Mouse (Mus musculus) ZHBTc4 (cell line): ENCODE data around the gene Parva.
A peak's percentile ranks its signal among the peaks of the same experiment; 100 is the strongest.

Source experiments
- DNase-seq: peaks from one replicate; pipeline ENCODE4 v3.0.0-alpha.2; 2011; ENCODE audit warnings: low read depth, low spot score

Gene Parva

DNA sequence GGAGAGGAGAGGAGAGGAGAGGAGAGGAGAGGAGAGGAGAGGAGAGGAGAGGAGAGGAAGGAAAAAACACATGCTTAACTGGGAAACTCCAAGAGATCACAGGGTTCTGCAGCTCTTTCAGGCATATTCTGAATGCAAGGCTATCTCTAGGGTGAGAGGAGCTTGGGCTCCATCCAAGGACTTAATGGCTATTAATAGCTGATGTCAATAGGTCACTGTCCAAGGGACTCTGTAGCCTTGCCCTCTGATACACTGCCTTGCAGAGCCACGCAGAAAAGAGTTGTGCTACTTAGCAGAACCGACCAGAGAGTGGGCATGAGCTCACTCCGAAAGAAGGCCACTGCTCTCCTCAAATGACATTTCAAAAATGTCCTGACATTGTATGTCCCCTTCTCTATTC lies 172.9 kb downstream of the Parva start:
- no peak for DNase-seq

DNA sequence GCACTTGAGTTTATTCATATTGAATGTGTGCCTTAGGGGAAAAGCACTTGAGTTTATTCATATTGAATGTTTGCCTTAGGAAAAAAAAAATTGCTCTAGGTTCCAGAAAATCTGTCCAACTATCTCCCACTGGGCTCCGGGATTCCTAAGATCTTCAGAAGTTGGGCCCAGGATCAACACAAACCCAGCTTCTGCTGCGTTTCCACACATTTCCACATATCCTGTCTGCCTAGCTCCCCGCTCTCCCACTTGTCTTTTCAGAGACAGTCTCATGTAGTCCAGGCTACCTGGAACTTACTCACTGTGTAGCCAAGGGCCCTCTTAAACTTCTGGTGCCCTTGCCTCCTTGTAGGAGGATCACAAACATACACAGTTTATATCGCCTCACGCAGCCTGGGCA lies 175.7 kb downstream of the Parva start:
- DNase-seq = no peak

DNA sequence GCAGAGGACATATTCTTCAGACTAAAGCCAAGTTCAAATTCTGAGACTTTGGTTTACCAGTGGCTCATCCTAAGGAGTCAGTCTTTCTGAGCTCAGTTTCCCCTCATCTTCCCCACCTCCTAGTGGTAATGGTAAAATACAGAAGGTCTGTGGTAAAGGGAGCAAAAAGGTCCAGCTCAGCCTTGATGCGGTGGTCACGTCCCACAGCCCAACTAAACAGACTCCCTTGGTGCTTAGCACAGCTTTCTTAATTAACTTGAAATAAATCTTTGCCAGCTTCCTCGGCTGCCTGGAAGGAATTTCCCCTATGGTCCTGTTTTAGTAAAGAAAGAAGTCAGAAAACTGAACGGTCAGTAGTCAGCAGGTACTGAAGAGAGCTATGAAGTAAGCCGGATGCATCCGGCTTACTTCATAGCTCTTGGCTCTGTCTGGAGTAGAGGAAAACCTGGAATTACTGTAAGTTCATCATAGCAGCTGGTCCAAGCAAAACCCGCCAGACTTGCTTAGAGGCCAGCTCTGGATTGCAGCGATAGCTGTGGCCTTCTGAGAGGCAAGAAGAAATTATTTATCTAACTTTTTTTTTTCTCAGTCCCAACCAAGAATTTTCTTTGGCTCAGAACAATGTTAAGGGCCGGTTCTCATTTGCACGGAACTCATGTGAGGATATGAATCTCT lies 176.3 kb downstream of the Parva start:
- DNase-seq = no peak

DNA sequence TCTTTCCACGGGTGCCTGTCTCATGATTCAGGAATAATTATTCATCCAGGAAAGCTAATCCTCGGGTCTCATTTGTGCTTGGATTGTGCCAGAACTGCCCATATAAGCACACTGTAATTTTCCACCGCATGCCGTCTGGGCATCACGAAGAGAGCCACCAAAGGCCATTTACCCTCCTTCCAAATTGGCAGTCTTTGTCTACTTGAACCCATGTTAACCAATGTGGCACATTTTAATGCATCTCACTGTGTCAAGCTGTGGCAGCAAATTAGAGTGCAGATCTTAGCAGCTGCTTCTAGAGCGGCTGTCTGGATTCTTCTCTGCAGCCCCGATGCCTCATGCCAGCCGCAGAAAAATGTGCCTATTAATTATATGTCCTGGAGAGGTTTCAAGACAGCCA lies 176.9 kb downstream of the Parva start:
- DNase-seq = no peak

DNA sequence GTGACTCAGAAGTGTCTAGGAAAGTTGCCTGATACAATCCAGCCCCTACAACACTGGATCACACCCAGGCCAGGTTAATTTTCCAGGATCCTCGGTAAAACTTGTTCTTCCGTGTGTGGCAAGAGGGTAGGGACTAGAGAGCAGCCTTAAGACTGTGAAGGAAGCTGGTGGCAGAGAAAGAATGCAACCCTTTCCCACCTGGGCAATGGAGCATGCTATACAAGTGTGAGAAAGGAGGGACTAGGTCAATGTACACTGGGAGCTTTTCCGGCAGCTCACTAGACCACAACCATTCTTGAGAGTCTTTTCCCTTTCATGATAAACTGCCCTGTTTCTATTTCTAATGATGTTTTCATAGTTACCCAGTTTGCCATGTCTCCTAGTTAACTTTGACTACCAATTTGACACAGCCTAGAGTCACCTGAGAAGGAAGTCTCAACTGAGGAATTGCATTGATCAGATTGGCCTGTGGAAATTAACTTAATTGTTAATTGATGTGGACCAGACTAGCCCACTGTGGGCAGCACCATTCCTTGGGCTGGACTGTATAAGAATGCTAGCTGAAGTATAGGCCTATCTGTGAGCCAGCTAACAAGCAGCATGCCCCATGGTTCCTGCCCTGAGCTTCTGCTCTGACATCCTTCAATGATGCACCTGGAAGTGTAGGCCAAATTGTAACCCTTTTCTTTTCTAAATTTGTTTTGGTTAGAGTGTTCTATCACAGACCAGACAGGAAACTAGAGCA lies 186.9 kb downstream of the Parva start:
- DNase-seq = no peak

- peak; percentile 58 for DNase-seq
Measured at GRCm38 (mm10) chr7:112614791-112615668, 187.7 kb downstream of the Parva start.

- DNase-seq = no peak
Measured at GRCm38 (mm10) chr7:112620322-112621179, 193.2 kb downstream of the Parva start.

DNA sequence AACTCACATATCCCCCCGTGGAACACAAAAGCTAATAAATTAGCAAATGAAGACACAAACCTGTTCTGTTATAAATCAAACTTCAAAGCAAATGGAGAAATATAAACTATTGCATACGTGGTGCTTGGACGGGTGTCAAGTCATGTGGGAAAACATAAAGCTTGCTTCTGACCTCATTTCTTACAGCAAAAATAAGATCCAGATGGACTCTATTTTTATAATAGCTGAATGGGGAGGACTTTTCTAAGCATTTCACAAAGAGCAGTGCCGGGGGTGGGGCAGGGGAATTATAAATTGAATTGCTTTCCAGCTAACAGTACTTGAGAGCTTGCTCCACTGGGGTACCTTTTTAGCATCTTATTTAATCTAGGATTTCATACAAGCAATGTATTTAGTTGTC lies 200.2 kb downstream of the Parva start:
- no peak for DNase-seq

- DNase-seq = no peak
Measured at GRCm38 (mm10) chr7:112634505-112635213, 207.4 kb downstream of the Parva start.

DNA sequence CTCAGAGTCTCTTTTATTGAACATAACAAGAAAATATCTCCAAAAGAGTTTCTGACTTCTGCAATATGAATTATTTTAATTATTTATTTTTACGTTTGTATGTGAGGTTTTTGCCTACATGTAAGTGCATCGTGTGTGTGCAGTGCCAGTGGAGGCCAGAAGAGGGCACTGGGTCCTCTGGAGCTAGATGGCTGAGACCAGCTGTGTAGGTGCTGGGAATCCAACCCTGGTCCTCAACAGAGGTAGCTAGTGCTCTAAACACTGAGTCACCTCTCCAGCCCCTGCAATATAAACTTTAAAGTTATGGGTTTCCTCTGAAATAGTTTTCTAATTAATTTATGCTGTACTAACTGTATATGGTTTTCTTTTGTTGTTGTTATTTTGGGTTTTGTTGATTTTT lies 208.6 kb downstream of the Parva start:
- peak; percentile 37 for DNase-seq
